Mouse (Mus musculus) thymus, postnatal 0 days (tissue): ENCODE measurements around the gene Gli2. TPM values are rescaled to one million over a fixed set of nuclear protein-coding genes. Genes with fewer than 3 reads are reported as not detected.

Experiments used
- DNase-seq: peaks from one replicate; pipeline ENCODE4 v3.0.0-alpha.2; 2015; ENCODE audit warnings: low spot score
- polyA plus RNA-seq: library from polyadenylated mRNA; unstranded; fragments of >200 nt; fragmentation: Nextera tagmentation; extraction: Ambion mirVana; gene quantifications from 2 replicates; pipeline ENCODE4 v1.2.1, GENCODE M21; 2015

The Gli2 gene
- polyA plus RNA-seq, 1 experiment from 2014 or later = 0.68 TPM

DNA sequence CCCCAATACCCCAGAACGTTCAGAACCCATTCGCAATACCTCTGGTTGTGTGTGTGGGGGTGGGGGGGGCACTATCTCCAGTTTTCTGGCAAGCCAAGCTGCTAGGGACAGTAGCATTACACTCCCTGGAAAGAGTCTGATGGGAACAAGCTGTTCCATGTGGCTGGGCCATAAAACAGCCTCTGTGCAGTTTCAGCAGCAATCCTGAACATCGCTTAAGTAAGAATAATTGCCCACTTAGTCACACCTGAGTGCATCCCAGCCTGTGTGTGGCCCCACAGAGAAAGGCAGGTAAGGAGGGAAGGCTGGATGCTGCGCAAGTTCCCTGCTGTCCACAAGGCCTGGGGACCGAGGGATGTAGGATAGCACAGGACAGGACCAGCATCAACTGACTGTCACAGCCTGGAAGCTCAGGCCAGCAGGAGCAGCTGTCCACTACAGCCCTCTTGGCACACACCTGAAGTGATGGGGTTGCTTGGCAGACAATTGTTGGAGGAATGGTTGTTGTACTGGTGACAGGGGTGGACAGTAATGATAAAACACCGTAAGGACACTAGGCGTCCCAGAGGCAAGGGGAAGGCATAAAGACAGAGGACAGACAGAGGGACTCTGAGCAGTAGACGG is 58.8 kb downstream of the Gli2 start:
- DNase-seq = no peak

DNA sequence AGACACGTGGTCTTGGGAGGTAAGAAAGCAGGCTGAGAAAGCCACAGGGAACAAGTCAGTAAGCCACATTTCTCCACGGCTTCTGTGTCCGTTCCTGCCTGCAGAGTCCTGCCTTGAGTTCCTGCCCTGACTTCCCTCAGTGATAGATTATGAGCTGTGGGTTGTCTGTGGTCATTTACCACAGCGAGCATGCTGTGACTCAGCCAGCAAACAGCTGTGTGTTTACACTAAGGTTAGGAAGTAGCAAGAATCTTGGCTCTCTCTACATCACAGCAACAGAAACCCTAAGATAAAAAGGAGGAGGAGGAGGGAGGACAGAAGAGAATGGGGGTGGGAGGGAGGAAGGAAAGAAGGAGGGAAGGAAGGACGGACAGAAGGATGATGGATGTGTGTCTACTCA is 59.6 kb downstream of the Gli2 start:
- DNase-seq = no peak

DNA sequence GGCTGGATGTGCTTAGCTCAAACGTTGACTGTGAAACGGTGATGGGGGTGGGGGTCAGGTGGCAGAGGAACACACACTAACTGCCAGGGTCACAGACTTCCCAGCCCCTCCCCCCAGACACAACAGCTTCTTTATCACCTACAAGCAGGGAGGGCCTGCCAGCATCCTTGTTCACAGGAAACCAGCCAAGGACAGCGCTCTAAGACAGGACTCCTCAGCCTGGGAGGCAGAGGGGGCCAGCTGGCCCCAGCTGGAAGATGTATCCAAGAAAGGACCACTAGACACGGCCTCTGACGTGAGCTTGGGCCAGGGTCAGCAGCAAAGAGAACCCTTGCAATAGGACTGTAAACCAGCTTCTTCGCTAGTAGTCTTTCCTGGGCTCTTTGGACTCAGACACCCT is 65.1 kb downstream of the Gli2 start:
- no peak for DNase-seq

DNA sequence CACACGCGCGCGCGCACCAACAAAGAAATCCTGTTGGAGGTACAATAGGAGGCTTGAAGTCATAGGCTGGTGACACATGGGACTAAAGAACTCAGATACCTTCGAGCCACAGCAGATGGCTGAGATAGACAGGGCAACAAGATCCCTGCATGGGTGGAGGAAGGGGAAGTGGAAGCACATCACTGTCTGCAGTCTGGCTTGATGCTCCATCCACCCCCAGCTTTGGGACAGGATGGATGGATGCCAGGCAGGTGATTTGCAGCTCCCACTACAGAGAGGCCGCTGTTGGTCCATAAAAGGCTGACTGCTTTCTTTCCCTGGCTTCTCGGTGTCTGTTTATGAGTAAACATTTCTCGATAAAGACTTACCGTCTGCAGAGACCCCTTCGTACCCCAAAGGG is 65.9 kb downstream of the Gli2 start:
- no peak for DNase-seq

DNA sequence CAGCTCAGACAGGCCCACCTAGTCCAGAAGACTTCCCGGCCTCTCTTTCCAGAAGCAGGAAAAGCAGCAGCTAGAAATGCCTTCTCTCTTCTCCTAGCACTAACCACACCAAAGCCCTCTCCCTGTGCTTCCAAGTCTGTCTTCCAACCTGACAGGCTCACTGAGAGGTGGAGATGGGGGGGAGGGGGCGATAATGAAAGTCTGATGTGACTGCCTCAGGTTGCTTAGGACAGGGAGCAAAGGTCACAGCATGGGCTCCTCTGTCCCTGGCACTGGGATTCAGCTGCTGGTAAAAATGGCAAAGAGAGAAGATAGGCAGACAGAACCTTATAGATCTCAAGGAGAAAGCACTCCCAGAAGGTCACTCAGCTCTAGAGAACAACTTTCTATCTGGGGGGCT is 70.0 kb downstream of the Gli2 start:
- no peak for DNase-seq

DNA sequence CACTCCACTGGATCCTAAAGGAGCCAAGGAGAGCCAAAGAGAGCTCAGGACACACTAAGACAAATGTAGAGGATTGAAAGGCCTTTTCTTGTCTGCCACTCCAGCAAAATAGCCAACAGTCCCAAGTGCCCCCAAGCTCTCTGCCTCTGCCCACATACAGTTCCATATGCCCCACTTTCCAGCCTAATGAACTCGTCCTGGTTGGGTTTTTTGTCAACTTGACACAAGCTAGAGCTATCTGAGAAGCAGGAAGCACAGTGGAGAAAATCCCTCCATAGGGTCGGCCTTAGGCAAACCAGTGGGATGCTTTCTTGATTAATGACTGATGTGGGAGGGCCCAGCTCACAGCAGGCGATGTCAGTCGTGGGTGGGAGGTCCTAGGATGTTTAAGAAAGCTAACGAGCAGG is 70.6 kb downstream of the Gli2 start:
- DNase-seq = no peak

DNA sequence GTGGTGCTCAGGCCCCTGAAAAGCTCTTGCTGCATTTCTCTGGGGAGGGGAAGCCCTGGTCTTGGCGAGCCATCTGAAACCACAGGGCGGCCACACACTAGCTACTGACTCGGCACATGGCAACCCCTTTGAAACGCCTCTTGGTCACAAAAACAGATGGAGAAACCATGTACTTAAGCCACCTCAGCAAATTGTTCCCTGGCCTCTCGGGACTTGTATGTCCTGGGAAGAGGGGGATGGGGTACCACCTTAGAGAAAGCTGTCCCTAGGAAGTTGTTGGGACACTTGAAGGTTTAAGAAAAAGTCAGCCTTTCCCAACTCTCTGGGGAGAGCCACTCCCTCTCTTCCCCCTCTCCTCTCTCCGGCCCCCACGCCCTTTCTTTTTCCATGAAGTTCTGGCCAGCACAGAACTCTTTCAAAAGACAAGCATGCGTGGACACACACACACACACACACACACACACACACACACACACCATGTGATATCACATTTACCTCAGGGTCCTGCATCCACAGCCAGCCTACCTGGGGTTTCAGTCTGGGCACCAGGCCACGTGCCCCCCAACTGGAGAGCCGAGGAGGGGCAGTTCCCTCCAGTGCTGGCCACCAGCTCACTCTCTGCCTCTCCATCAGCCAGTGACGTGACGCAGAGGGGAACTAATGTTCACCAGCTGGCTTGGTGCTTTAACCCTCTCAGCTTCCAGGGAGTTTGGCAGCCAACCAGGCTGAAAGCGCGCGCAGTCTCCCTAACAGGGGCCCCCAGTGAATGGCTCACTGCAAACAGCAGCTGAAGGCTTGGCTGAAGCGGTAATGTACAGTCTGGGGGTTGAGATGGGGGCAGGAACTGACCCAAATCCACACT is 71.2 kb downstream of the Gli2 start:
- DNase-seq = no peak

DNA sequence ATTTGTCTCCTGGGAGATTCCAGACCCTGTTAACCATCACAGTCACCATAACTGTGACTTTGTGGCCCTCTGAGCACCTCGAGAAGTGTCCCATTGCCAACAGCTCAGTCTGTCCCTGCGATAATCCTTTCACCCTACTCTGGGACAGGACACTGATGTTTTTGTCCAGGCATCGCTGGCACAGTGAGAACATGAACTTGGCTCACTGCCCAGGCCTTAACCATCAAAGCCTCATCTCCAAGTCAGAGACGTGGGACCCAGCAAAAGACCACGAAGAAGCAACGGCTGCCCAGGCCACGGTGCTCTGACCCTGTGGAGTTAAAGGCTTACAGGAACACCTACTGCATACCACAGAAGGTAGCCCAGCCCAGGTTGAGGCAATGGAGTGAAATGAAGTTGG is 72.8 kb downstream of the Gli2 start:
- no peak for DNase-seq

DNA sequence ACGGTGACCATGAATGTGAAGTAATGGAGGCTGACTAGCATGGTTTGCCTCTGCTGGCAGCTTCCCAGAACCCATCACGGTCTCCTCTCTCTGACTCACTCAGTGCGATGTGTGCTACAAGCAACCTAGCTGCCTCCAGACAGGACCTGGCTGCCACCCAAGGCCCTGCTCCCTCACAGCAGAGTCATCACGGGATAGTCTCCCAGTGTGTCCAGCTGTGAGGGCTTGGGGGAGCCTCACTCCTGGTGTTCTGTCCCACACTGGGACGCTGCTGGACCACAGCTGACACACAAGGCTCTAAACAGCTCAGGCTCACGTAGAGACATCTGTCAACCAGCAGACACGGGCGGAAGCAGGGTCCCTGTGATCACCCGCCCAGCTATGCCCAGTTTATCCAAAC is 76.8 kb downstream of the Gli2 start:
- DNase-seq = no peak

DNA sequence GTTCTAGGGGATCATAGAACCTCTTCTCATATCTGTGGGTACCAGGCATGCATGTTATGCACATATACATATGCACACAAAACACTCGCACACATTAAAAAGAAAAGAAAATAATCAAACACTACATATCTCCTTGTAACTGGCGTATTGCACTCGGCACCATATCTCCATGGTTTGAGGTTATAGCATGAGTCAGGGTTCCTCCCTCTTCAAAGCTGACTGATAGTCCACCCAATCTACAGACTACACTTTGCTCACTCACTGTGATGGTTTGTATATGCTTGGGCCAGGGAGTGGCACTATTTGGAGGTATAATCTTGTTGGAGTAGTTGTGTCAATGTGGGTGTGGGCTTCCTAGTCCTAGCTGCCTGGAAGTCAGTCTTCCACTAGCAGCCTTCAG is 78.0 kb downstream of the Gli2 start:
- no peak for DNase-seq

DNA sequence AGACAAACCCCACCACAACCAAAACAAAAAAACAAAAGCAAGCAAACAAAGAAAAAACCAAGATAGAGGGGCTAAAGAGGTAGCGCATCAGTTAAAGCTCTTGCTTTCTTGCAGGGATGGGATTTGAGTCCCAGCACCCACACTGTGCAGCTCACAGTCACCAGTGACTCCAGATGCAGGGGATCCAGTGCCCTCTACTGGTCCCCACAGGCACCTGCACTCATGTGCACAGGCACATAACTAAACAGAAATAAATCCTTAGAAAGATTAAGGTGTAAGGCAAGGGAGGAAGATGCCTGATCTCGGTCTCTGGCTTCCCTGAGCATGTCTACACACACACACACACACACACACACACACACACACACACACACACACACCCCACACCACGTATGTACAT is 83.4 kb downstream of the Gli2 start:
- no peak for DNase-seq

DNA sequence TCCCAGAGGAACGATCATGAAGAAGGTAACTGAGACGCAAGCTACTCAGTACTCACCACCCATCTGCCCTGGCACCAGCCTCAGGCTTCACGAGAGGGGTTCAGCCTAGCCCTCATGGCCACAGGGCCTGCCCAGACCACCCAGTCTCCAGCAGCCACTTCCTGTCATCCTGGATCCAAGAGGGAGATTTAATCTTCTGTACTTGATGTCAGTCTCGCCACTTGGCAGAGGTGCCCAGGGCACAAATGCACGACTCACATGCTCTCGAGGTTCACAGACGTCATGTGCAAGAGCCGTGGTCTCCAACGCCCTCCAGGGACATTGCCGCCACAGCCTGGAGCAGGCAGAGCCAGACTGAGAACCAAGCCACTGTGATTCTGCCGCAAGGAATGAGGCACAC is 84.0 kb downstream of the Gli2 start:
- DNase-seq = no peak

DNA sequence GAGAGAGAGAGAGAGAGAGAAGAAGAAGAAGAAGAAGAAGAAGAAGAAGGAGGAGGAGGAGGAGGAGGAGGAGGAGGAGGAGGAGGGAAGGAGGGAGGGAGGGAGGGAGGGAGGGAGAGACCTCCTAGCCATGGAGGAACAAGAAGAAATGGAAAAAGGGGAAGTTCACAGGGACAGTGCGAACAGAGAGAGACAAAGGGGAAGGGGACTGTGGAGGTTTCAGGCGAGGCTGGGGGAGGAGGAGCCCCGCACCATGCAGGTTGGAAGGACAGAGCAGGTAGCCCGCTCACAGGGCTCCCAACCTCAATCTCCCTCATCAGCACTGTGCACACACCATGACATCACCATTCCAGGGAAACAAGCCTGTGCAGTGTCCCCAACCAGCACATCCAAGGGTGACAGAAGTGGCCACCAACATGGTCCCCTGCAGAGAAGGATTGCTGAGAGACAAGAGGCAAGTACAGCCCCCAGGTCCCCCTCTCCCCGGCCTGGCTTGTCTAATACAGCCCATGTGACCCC is 84.7 kb downstream of the Gli2 start:
- DNase-seq = no peak

DNA sequence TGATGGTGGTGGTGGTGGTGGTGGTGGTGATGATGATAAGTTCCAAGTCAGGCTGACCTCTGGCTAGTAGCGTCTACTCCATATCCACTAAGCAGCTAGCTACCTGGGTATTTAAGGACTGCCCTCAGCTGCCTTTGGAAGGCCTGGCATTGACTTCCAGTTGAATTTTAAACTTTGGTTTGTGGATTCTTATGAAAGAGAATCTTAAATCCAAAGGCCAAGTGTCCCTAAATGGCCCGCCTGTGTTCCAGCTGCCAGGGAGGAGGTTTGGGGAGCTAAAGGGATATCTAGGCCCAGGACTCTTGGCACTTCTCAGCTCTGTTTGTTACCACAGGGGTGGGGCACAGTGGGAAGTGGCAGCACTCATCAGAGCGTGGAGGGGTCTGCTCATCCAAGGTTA is 85.4 kb downstream of the Gli2 start:
- no peak for DNase-seq

DNA sequence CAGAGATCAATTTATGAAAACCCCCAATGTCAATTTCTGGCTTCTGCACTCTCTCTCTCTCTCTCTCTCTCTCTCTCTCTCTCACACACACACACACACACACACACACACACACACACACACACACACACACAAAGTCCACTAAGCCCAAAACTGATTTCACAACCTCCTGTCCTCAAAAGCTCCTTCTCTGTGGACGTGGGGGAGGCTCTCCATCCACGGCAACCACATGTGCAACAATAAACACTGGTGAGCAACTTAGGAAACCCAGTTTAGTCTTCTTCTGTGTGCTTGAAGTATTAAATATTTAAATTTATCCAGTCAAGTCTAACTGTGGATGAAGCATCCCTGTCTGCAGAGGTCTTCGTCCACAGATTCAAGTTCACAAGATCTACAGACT is 86.1 kb downstream of the Gli2 start:
- no peak for DNase-seq

DNA sequence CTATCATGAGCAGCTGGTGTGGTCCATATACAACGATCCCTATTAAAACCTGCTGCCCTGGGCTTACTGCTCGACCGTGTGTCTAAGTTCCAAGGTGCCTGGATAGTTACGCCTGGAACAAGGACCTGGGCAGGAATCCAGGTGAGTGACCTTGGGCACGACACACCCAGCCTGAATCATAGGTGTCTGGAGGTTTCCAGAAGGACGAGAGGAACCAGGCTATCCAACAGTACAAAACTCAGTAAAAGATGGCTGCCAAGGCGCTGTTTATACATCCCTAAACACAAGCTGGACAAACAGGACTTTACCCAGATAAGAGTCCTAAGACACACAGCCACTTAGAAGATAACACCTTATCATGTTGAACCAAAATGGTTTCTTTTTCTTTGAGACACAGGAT is 94.8 kb downstream of the Gli2 start:
- DNase-seq = no peak

DNA sequence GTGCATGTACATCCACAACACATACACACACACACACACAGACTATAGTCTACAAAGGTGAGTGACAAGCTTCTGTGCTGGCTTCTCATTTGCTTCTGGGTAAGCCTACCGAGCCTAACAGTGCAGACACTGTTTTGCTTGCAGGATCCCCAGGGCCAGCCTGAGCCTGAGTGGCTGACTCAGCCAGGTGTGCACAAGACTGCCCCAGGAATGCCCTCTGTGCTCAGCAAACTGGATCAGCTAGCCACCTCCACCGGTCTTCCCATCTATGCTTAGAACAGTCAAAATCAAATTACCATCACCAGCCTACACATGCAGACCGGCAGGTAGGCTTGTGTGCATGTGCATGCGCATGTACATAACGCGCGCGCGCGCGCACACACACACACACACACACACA is 97.6 kb downstream of the Gli2 start:
- no peak for DNase-seq

DNA sequence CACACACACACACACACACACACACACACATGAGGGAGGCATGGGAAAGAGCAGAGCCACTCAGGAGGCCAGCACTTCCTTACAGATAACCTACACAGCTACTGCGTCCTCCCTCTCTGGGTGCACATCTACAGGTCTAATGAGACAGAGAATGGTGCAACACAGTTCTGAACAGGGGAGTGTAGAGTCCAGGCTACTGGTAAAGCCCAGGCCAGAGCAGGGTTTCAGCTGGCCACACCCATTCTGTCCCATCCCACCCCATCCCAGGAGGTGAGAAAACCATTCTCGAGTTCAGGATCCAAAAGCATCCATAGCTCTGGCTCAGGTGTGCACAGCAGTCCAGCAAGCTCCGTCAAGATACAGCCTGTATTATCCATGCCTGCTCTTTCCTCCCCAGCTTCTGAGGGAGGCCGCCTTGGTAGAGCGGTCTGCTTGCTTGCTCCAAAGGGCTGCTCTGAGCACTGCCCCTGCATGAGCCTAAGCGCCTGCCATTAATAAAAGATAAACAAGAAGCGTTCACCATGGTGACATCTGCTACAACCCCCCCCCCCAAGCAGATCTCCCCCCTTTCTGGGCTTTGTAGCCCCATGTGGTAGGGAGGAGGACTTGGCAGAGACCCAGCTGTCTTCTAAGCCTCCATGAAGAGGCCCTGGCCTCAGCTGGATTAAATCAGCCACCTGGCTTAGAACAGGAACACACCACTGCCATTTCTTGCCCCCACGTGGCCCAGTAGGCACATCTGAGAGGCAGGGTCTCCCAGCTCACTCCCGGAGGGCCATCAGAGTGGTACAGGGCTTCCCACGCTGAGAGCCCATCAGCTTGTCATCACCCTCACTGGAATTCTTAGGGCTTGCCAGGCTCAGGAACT is 98.8 kb downstream of the Gli2 start:
- no peak for DNase-seq

DNA sequence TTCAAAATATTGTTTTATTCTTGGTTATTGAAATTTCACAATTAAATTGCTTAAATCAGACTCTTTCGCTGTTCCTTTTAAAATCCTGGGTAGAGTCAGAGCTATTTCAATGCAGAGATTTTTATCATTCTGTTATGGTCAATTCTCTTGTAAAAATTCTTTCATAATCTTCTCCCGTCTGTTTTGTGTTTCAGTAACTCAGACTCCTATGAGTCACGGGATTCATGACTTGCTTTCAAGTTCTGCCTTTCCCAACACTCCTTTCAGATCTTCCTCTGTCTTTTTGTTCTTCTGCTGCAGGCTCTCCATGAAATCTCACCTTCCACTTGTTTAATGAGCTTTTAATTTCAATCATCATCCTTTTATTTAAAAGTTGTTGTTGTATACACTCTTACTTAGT is 100.4 kb downstream of the Gli2 start:
- no peak for DNase-seq

DNA sequence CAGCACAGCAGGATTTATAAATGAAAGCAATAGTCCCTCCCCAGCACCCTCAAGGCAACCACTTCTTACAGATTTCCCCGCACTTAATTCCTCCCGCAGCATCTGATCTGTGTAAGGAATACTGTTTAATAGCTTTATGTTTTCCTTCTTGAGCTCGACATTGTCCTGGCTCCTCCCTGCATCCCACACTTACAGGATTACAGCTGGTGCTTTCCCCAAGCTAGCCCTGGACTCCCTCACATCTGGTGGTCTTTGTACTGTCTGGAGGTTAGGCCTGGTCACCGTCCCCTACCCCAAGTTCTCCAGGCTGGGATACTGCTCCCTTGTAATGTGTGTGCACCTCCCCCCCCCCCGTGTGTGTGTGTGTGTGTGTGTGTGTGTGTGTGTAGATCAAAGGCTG is 101.1 kb downstream of the Gli2 start:
- no peak for DNase-seq

DNA sequence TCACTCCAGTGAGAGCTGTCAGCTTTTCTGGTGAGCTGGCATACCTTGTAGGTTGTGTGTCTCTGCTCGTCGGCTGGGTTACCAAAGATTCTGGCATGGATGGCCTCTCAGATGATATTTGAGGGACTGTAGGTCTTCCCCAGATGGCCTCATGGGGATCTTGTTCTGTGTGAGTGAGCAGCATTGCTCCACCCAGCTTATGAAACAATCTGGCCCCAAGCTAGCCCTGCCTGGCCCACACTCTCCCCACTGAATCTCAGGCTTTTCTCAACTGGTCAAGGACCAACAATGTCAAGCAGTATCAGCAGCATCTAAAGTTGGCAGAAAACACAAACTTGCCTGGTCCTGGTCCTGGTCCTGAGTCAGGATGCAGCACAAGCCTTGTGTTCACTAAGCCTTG is 105.0 kb downstream of the Gli2 start:
- no peak for DNase-seq

DNA sequence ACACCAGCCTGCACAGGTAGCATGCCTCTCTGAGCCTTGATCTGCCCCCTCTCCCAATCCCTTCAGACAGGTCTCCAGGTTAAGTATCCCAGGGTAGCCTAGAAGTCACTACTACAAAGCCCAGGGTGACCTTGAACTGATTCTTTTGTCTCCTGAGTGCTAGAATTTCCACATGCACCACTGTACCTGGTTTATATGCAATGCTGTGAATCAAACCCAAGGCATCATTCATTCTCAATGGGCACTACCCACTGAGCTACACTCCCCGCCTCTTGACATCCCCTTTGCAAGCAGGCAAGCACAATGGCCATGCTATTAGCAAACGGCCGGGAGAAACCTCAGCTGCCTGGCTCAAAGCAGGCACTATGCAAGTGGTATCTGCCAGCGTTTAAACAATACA is 106.2 kb downstream of the Gli2 start:
- DNase-seq = no peak
